Mouse (Mus musculus): ENCODE measurements around the gene 1810049J17Rik.

1810049J17Rik gene

DNA sequence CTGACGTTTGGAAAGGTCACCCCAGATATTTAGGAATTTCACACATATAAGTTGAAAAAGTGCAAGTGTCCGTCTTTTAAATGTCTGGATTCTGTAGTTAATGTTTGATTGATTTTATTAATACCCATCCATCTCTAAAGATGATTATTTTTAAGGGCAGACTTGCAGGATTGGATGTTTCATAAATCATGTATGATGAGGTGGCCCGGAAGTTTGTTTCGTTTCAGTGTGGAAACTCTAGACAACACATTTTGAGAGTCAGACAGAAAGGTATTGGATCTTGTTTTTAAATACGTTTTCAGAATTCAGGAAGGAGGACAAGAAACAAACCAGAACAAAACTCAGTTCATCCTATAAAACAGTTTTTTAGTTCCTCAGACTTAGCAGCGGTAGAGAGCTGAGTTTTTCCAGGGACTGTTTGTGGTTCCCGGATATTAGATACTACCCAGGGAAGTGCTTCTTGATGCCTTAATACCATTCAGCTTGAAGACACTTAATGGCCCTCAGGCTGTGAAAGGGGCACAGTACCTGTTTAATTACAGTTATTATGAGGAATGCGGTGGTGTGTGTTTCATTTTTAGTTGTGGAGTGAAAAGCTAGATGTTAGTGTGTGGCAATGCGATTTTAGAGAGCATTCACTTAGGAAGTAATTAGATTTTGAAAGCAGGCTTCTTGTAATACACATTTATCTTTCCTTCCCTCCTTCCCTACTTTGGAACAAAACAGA lies 1.1 kb upstream of the 1810049J17Rik start:
- TF ChIP-seq GATA4 (IDR thresholded peaks at IDR 0.05; ENCODE audit: insufficient replicate concordance, low read length) = no peak

DNA sequence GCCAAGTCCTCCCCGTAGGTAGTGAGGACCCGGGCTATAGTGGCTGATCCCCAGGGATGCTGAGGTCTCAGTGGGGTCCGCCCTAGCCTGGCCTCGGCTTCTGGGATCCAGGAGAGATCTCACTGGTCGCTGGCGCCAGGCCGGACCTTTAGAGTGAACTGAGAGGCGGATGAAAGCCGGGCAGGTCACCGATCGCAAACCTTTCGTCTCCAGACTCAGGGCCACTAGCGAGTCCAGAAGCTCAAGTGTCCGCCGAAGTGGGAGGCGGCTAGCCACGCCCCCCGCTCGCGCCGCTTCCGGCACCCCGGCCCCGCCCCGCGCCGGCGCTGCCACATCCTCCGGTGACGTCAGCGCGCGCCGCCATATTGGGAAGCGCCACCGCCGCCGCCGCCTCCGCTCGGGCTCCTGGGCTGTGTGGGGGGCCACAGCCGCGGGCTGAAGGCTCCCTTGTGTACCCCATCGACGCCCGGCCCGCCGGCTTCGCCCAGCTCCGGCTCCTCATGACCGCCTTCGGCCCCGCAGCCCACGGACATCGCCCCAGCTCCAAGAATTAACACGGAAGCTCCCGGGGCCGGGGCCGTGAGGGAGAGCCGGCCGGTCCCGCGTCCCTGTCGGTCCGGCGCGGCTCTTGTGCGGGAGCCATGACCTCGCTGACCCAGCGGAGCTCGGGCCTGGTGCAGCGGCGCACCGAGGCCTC lies 460 bp downstream of the 1810049J17Rik start, which contains the start of gene Golph3:
TSS of gene Golph3 (plus strand) at position 360 of the 697 bp plus-strand sequence.
- TF ChIP-seq GATA4 (IDR thresholded peaks at IDR 0.05; ENCODE audit: insufficient replicate concordance, low read length) = no peak

DNA sequence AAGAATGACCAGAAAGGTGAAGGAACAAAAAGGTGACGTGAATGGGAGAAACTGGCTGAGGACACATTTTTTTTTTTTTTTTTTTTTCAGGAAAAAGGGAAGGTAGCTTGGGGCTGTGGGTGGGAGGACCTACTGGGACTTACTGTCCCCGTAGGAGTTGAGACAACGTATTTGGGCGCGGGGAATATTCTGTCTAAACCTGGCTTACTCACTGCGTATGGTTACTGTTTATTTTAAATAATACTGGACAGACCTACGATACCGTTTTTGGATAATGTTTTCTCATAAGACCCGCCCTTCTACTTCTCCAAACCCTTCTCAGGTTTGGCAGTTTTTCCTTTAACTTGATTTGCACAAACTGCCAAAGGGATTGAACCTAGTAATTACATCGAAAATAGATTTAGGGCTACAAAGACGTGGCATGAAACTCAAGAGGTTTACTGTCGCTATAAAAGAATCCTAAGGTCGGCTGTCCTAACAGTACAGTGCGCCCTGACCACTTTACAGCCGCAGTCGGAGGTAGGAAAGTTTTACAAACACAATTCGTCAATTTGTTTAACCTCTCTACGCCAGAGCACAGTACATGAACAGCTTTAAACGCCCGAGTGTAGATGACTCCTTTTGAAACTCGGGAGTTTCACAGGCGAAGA lies 1.1 kb downstream of the 1810049J17Rik start:
- no peak for TF ChIP-seq GATA4 (IDR thresholded peaks at IDR 0.05; ENCODE audit: insufficient replicate concordance, low read length)

DNA sequence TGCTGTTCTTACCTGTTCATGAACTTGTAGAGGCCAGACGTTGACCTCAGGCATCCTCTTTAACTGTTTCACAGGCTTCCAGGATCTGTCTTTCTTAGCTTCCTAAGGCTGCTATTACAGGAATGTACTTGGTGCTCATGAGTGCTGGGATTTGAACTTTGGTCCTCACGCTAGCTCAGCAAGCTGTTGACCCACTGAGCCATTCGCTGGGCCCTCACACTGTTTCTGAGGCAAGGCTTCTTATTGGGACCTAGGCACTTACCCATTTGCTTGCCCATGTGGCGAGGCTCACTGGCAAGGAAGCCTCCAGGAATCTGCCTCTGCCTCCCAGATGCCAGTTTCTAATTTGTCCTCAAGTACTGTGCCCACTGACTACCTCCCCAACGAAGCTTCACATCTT lies 1.8 kb downstream of the 1810049J17Rik start:
- no peak for TF ChIP-seq GATA4 (IDR thresholded peaks at IDR 0.05; ENCODE audit: insufficient replicate concordance, low read length)

DNA sequence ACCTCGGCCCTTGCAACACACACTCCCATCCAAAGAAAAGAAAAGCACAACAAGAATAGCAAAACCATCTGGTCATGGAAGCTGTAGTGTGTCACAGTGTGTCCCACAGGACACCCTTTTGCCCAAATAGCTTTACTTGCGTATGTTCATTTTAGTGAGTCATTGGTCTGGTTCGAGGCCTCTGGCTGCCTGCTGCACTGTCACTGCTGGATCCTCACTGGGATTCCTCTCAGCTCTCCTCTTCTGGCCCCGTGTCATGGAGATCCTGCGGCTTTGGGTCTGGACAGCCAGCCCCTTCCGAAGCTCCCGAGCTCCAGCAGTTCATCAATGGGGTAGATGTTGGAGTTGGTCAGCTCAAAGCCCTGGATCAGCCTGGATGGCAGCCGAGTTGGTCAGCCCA lies 3.2 kb downstream of the 1810049J17Rik start:
- no peak for TF ChIP-seq GATA4 (IDR thresholded peaks at IDR 0.05; ENCODE audit: insufficient replicate concordance, low read length)

DNA sequence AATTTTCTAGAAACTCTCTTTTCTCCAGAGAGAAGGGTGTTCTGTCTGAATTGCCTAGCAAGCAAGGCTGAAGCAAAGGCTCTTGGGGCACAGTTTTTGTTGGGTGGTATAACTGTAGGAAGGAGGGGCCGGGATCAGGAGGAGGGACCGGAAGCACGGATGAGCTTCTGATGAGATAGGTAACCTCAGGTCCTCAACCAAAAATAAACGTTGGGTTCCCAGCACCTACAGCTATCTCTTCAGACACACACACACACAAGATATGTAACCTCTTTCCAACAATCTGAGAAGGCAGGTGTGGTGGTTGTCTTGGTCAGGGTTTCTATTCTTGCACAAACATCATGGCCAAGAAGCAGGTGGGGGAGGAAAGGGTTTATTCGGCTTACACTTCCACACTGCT lies 4.4 kb downstream of the 1810049J17Rik start:
- TF ChIP-seq GATA4 (IDR thresholded peaks at IDR 0.05; ENCODE audit: insufficient replicate concordance, low read length) = no peak

DNA sequence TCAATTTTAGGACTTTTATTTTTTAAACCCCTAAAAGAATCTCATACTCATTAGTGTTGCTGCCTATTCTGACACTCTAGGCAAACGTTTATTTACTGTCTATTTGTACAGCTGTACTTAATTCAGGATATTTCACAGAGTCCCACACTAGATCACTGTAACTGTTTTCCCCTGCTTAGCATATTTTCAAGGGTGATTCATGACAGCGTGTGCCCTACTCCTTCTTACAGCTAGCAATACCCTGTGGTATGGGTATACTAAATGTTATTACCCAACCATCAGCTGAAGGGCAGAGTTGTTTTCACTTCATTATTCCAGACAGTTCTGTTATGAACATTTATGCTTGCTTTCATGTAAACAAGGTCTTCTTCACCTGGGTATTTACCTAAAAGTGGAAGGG lies 5.7 kb downstream of the 1810049J17Rik start:
- TF ChIP-seq GATA4 (IDR thresholded peaks at IDR 0.05; ENCODE audit: insufficient replicate concordance, low read length) = no peak

DNA sequence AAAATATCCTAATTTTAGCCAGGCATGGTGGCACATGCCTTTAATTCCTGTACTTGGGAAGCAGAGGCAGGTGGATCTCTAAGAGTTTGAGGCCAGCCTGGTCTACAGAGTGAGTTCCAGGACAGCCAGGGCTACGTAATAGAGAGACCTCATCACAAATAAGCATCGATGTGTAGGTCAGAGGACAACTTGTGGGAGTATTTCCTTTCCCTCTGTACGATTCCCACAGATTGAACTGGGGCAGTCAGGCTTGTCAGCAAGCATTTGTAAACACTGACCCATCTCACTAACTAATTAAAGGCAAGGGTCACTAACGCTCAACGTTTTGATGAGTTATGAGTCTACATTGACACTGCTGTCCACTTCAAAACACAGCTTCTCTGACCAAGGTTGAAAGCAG lies 7.1 kb downstream of the 1810049J17Rik start:
- TF ChIP-seq GATA4 (IDR thresholded peaks at IDR 0.05; ENCODE audit: insufficient replicate concordance, low read length) = no peak

DNA sequence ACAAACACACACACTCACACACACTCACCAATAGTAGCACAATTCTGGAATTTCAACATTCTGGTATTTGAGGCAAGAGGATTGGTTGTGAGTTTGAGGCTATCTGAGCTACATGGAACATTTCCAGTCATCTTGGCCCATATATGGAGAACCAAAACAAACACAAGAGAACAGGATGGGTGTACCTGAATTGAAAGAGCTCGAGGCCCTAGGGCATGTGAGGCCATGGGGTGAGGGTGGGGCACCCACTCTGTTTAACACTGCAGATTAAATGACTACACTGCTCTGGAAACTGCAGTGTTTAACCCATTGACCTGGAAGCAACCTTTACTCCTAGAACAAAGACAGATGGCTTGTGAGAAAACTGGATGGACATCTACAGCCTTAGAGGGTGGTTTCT lies 8.4 kb downstream of the 1810049J17Rik start:
- TF ChIP-seq GATA4 (IDR thresholded peaks at IDR 0.05; ENCODE audit: insufficient replicate concordance, low read length) = no peak

DNA sequence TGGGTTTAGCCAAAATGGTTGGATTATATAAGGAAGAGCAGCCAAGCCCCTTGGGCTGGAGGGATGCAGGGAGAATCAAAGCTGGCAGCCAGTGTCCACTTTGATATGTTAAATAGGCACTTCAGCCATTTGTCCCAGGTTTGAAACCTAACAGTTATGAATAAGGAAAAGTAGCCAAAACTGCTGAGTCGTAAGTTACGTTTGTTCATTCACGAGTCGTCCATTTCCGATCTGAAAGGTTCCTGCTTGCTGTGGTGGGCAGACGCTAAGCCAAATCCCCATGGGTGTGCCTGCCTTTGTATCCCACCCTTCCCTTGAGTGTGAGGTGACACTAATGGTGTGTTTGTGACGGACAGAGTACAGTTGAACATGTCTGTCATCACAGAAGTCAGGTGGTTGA lies 10.2 kb downstream of the 1810049J17Rik start:
- no peak for TF ChIP-seq GATA4 (IDR thresholded peaks at IDR 0.05; ENCODE audit: insufficient replicate concordance, low read length)

DNA sequence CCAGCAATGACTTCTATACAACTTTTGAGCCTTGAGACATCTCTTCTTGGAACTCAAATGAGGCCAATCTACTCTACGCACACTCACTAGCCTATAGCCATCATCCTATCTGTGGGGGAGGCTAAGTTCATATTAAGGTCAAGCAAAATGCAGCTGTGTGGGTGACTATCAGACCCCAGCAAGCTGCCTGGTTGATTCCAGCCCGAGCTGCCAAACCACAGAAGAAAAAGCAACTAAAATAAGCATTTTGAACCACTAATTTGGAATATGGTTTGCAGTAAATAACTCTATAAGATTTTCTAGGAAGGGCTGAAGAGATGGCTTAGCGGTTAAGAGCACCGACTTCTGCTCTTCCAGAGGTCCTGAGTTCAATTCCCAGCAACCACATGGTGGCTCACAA lies 11.0 kb downstream of the 1810049J17Rik start:
- TF ChIP-seq GATA4 (IDR thresholded peaks at IDR 0.05; ENCODE audit: insufficient replicate concordance, low read length) = no peak

DNA sequence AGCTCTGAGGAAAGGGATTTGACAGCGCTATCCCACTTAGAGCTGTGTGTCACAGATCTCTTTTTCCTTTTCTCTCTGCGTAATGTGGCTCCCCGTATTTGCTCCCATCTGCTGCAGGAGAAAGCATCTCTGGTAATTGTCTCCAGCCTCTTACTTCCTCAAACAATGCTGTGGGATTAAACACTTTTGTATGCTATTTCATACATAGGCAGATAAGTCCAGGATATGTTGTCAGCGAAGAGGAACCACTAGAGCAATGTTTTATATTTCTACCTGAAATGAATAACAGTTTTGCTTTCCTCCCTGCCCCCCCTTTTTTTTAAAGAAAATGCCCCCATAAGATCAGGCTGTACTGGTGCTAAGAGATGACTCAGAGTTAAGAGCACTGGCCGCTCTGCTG lies 13.2 kb downstream of the 1810049J17Rik start:
- no peak for TF ChIP-seq GATA4 (IDR thresholded peaks at IDR 0.05; ENCODE audit: insufficient replicate concordance, low read length)

DNA sequence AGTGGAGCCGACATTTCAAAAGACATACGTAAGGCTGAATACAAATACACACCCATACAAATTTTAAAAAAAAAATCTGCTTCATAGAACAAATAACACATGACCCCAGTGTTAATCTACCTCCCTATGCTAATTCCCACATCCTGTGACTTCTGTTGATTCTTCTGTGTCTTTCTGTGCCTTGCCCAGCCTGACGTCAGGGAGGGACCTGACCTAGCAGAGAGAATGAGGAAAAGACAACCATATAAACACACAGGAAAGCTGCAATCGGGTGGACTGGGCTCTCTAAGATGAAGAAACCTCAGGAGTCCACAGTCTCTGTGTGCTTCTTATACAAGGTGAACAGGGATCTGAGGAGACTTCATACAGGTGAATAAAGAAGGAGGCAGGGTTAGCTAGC lies 14.6 kb downstream of the 1810049J17Rik start:
- no peak for TF ChIP-seq GATA4 (IDR thresholded peaks at IDR 0.05; ENCODE audit: insufficient replicate concordance, low read length)

DNA sequence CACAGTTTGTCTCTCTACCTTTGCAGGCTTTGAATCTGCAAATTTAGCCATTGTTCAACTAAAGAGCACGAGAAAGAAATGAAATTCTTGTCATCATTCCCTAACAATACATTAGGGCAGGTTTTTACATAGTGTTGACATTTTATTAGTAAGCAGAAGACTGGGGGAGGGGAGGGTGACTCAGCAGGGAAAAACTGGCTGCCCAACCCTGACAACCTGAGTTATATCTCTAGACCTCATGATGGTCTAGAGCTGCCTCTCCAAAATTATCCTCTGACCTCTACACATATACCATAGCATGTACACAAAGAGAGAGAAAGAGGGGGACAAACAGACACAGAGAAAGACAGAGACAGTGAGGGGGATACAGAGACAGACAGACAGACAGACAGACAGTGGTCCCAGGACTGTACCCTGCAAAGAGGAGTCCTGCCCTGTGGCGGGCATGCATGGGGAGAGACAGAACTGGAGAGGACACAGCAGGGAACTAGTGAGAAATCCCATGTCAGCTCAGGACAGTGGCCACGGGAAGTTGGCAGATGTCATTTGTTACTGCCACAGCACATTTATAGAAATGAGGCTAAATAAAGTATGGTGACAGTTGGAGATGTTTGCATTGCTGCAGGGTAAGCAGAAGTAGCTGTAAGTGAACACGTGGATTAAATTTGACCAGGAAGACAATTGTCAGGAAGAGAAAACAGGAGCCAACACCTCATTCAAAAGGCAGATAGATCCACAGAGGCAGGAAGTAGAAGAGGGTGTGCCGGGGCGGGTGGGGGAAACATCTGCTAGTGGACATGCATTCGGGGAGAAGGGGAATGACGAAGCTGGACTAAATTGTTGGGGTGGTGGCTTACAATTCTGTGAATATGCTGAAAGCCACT lies 15.3 kb downstream of the 1810049J17Rik start:
- TF ChIP-seq GATA4 (IDR thresholded peaks at IDR 0.05; ENCODE audit: insufficient replicate concordance, low read length) = no peak

DNA sequence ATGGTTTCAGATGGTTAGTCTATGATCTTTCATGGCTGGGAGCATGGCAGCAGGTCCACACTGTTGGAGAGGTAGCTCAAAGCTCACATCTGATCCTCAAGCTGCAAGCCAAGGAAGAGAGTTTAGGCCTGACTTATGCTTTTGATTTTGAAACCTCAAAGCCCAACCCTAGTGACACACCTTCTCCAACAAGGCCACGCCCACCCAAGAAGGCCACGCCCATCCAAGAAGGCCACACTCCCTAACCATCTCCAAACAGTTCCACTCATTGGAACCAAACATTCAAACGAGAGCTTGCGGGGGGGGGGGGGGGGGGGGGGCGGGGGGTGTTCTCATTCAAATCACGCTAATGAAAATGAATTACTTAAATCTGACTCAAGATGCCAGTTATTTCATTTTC lies 19.9 kb downstream of the 1810049J17Rik start:
- no peak for TF ChIP-seq GATA4 (IDR thresholded peaks at IDR 0.05; ENCODE audit: insufficient replicate concordance, low read length)

Measured in liver, adult (tissue).